Mouse (Mus musculus): ENCODE results near the gene Muc3a.

Muc3a gene

GRCm38 (mm10) chr5:137212289-137212688 lies at the start of gene Muc3a:
TSS of gene Muc3a (minus strand) at chr5:137212389.
- DNase-seq (ENCODE audit: low read depth), result no peak

GRCm38 (mm10) chr5:137211114-137211829 lies 917 bp downstream of the Muc3a start:
- no peak for DNase-seq (ENCODE audit: low read depth)

- no peak for DNase-seq (ENCODE audit: low read depth)
Observed at GRCm38 (mm10) chr5:137210689-137211088, 1.5 kb downstream of the Muc3a start.

GRCm38 (mm10) chr5:137205301-137205700 lies 6.9 kb downstream of the Muc3a start:
- DNase-seq (ENCODE audit: low read depth), result no peak

- DNase-seq (ENCODE audit: low read depth), result no peak
Observed at GRCm38 (mm10) chr5:137194488-137195120, 17.6 kb downstream of the Muc3a start.

GRCm38 (mm10) chr5:137193279-137193952 lies 18.8 kb downstream of the Muc3a start:
- no peak for DNase-seq (ENCODE audit: low read depth)

- DNase-seq (ENCODE audit: low read depth), result peak; percentile 78
Observed at GRCm38 (mm10) chr5:137189326-137189725, 22.9 kb downstream of the Muc3a start.

GRCm38 (mm10) chr5:137185362-137185761 lies 26.8 kb downstream of the Muc3a start:
- no peak for DNase-seq (ENCODE audit: low read depth)

- DNase-seq (ENCODE audit: low read depth), result peak; percentile 40
Observed at GRCm38 (mm10) chr5:137179646-137180374, 32.4 kb downstream of the Muc3a start.

GRCm38 (mm10) chr5:137173967-137174366 lies 38.2 kb downstream of the Muc3a start:
- DNase-seq (ENCODE audit: low read depth), result no peak

GRCm38 (mm10) chr5:137172591-137172990 lies 39.6 kb downstream of the Muc3a start:
- DNase-seq (ENCODE audit: low read depth), result no peak

- no peak for DNase-seq (ENCODE audit: low read depth)
Observed at GRCm38 (mm10) chr5:137171478-137171877, 40.7 kb downstream of the Muc3a start.

- DNase-seq (ENCODE audit: low read depth), result peak; percentile 74
Observed at GRCm38 (mm10) chr5:137170836-137171380, 41.3 kb downstream of the Muc3a start.

- DNase-seq (ENCODE audit: low read depth), result no peak
Observed at GRCm38 (mm10) chr5:137167539-137167938, 44.6 kb downstream of the Muc3a start.

GRCm38 (mm10) chr5:137166012-137166411 lies 46.2 kb downstream of the Muc3a start:
- no peak for DNase-seq (ENCODE audit: low read depth)

GRCm38 (mm10) chr5:137161853-137162252 lies 50.3 kb downstream of the Muc3a start:
- DNase-seq (ENCODE audit: low read depth), result no peak

GRCm38 (mm10) chr5:137159461-137159860 lies 52.7 kb downstream of the Muc3a start:
- DNase-seq (ENCODE audit: low read depth), result peak; percentile 92

All from induced T-regulatory cell, adult 2 months (primary cell).